Mouse (Mus musculus): ENCODE results near the gene Olfr883.

Olfr883 gene

DNA sequence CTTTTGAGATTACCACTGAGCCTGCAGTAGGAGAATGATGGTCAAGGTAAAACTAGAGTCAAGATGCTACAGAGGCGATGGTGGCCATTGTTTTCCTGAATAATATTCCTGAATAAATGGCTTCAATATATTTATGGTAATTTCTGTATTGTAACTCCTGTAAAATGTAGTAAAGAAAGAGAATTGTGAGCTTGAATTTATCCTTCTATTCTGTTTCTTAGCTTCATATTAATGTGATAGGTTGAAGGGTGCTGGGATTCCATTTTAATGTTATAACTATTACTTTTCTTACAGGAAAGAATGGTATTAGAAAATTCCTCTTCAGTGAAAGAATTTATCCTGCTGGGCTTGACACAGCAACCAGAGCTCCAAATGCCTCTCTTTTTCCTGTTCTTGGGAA, at the start of gene Olfr883:
Gene Olfr883, plus strand, starts transcription at position 301 of the 400 bp plus-strand sequence.
- no peak for DNase-seq (ENCODE audit: low spot score)

GRCm38 (mm10) chr9:37991525-37991924, 34.1 kb upstream of the Olfr883 start, which contains the start of gene Olfr881:
TSS of gene Olfr881 (plus strand) at chr9:37991825.
- DNase-seq (ENCODE audit: low spot score), result no peak

- DNase-seq (ENCODE audit: low spot score), result no peak
Measured at GRCm38 (mm10) chr9:37998581-37999204, 26.9 kb upstream of the Olfr883 start.

DNA sequence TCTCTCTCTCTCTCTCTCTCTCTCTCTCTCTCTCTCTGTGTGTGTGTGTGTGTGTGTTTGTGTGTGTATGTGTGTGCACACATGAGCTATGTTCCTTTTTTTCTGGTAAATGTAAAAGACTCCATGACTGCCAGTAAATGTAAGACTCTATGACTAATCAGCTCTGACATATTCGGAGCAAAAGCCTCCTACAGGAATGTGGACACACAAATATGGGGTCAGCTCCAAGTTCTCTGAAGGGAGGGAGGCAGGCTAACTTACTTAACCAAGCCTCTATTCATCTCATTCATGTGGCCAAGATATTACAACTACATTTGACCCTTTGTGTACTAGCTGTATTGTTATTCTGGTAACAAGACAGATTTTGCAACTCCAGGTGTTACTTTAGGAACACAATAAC, 25.6 kb upstream of the Olfr883 start:
- no peak for DNase-seq (ENCODE audit: low spot score)

- DNase-seq (ENCODE audit: low spot score), result no peak
Measured at GRCm38 (mm10) chr9:38046255-38046654, 20.6 kb downstream of the Olfr883 start, which contains the start of gene Olfr884. TSS of gene Olfr884 (plus strand) at chr9:38046555.

GRCm38 (mm10) chr9:38061022-38061421, 35.4 kb downstream of the Olfr883 start, which contains the start of gene Olfr885:
TSS of gene Olfr885 (plus strand) at chr9:38061322.
- DNase-seq (ENCODE audit: low spot score), result no peak
